Mouse (Mus musculus) C2C12 (cell line): Measurements from ENCODE around the gene Mtss1l. TPM values are rescaled to one million over a fixed set of nuclear protein-coding genes. Genes with fewer than 3 reads are reported as not detected.

Source experiments
- H3K27me3 ChIP-seq: one replicate; pipeline ENCODE4 v1.6.1; 2011; ENCODE audit not compliant: control insufficient read depth, insufficient read depth, insufficient read length
- H3K36me3 ChIP-seq: one replicate; pipeline ENCODE4 v1.6.1; 2011; ENCODE audit not compliant: control insufficient read depth, insufficient read depth
- H3K4me3 ChIP-seq: one replicate; pipeline ENCODE4 v1.5.1; 2011; ENCODE audit warnings: mild to moderate bottlenecking, control low read depth; ENCODE audit not compliant: poor library complexity, insufficient read depth, severe bottlenecking
- H3K79me2 ChIP-seq: one replicate; pipeline ENCODE4 v1.6.1; 2011; ENCODE audit not compliant: control insufficient read depth, insufficient read depth
- H3K79me3 ChIP-seq: one replicate; pipeline ENCODE4 v1.6.1; 2011; ENCODE audit warnings: low read depth, control low read depth
- H3ac ChIP-seq: one replicate; pipeline ENCODE3; 2011; ENCODE audit warnings: low read depth; ENCODE audit not compliant: control insufficient read depth, insufficient read length
- CEBPB ChIP-seq: IDR thresholded peaks from one replicate; pipeline ENCODE4 v1.6.1; 2011; ENCODE audit warnings: low read depth, mild to moderate bottlenecking, control low read depth, moderate library complexity
- CTCF ChIP-seq: IDR thresholded peaks from one replicate; pipeline ENCODE4 v1.5.1; 2011; ENCODE audit not compliant: control insufficient read depth, insufficient read depth, insufficient read length
- FOSL1 ChIP-seq: IDR thresholded peaks from one replicate; pipeline ENCODE4 v1.8.0; 2011; ENCODE audit warnings: mild to moderate bottlenecking, low read length; ENCODE audit not compliant: poor library complexity, insufficient read depth, severe bottlenecking
- MAX ChIP-seq: IDR thresholded peaks from one replicate; pipeline ENCODE4 v1.6.1; 2011; ENCODE audit warnings: mild to moderate bottlenecking, control low read depth
- MYOD1 ChIP-seq: IDR thresholded peaks from one replicate; pipeline ENCODE4 v1.6.1; 2011; ENCODE audit warnings: low read depth; ENCODE audit not compliant: control insufficient read depth, insufficient read length
- MYOG ChIP-seq: IDR thresholded peaks from one replicate; pipeline ENCODE4 v1.6.1; 2011; ENCODE audit not compliant: control insufficient read depth, insufficient read length; ENCODE audit errors: extremely low read depth
- USF1 ChIP-seq: IDR thresholded peaks from one replicate; pipeline ENCODE4 v1.6.1; 2011; ENCODE audit warnings: low read depth, mild to moderate bottlenecking, control low read depth, moderate library complexity
- polyA plus RNA-seq: library from polyadenylated mRNA; unstranded; fragments of >200 nt; fragmentation: generic; extraction: Trizol; gene quantifications from one replicate; pipeline ENCODE4 v1.2.1, GENCODE M21; 2012; ENCODE audit warnings: missing spikeins

The Mtss1l gene
- polyA plus RNA-seq, 1 experiment = 26.1 TPM

DNA sequence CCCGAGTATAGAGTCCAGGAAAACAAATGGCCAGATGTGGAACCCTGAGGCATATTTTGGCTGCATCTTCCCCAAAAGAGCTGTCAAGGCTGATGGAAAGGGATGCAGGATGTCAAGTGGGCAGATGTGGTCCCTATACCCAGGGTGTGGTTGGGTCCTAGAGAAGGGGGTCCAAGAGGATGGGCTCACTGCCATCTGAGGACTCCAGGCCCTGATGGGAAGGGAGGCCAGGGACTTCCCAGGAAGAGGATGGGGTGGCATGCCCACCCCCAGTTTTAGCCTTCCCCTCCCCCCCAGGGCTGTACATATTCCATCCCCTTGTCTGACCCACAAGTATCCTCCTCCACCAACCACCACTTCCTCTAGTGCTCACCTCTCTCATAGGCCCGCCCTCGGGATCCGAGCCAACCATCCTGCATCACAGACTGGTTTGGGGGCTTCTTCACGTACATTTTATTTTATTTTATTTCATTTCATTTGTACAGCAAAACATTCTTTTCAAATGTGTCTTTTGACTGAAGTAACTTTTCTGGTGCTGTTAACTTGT, 19.4 kb downstream of the Mtss1l start:
- H3ac ChIP-seq = no peak overlapping the region
- H3K79me2 ChIP-seq = no peaks in the 10 kb centered on the region
- H3K4me3 ChIP-seq = no peak overlapping the region
- H3K79me3 ChIP-seq = no peaks in the 10 kb centered on the region
- H3K27me3 ChIP-seq = no peaks in the 10 kb centered on the region
- TF ChIP-seq FOSL1 = no peak
- no peak for TF ChIP-seq USF1
- TF ChIP-seq CEBPB = no peak
- no peak for TF ChIP-seq MYOD1
- no peak for TF ChIP-seq MAX
- TF ChIP-seq MYOG = no peak
- no peak for TF ChIP-seq CTCF
- peaks cover 4% of the 10 kb centered on the region for H3K36me3 ChIP-seq

DNA sequence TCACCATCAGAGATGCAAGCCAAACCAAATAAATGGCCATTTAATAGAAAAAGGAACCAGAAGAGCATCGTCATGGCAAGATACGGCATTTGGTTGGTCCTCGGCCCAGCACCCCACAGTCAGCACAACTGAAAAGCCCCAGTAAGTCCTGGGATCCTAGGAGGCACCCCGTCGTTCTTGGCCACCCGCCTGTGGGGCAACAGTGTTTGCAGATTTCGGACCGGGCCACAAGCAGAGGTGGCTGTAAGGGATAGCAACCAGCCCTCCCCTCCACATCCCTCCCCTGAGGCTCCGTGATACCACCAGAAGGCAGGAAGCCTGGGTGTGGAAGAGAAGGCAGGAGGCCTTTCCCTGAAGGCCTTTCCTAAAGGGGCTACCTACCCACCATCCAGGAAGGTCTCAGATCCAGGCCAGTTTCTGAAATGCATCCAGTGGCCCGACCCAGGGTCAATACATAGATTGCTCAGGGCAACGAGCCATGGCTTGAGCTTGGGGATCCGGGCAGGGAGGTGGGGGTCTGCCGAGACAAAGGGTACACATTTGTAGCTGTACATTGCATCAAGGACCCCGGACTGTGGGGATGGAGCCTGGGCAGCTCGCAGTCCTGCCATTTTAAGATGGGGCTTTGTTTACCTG, 20.7 kb downstream of the Mtss1l start:
- H3ac ChIP-seq = no peak overlapping the region
- no peak overlapping the region for H3K4me3 ChIP-seq
- H3K79me2 ChIP-seq = no peaks in the 10 kb centered on the region
- H3K79me3 ChIP-seq = no peaks in the 10 kb centered on the region
- H3K27me3 ChIP-seq = no peaks in the 10 kb centered on the region
- no peak for TF ChIP-seq USF1
- H3K36me3 ChIP-seq = peaks cover 3% of the 10 kb centered on the region

DNA sequence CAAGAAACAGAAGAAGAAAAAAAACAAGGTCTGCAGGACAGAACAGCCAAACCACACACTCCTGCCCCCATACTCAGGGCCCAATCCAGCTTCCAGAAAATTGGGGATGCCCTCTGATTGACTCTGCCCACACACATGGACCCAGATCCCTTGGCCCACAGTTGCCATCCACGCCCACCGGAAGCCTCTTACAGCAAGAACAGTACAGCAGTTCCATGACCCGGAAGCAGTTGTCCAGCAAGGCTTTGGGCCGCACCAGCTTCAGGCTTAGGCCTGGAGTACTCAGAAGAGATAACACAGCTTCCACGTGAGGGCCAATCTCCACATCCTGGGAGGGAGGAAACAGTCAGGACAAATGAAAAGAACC, 21.2 kb downstream of the Mtss1l start:
- H3ac ChIP-seq = no peak overlapping the region
- TF ChIP-seq CTCF = no peak
- TF ChIP-seq CEBPB = no peak
- TF ChIP-seq MYOD1 = no peak
- TF ChIP-seq MAX = no peak
- peaks cover 3% of the 10 kb centered on the region for H3K36me3 ChIP-seq
- H3K79me3 ChIP-seq = no peaks in the 10 kb centered on the region
- H3K4me3 ChIP-seq = no peak overlapping the region
- H3K27me3 ChIP-seq = no peaks in the 10 kb centered on the region
- no peaks in the 10 kb centered on the region for H3K79me2 ChIP-seq

DNA sequence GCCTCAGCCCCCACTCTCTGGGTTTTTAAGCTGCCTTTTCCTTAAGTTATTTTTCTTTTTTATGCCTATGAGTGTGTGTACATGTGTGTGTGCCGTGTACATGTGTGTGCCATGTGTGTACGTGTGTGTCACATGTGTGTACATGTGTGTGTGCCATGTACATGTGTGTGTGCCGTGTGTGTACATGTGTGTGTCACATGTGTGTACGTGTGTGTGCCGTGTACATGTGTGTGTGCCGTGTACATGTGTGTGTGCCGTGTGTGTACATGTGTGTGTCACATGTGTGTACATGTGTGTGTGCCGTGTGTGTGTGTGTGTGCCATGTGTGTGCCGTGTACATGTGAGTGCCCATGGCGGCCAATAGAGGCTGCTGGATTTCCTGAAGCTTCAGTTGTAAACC, 23.9 kb downstream of the Mtss1l start:
- Histone ChIP-seq H3K36me3 (peaks cover 15% of the 10 kb centered on the region), H3K79me2 (no peaks in the 10 kb centered on the region), H3ac (no peak overlapping the region), H3K27me3 (no peaks in the 10 kb centered on the region), H3K79me3 (no peaks in the 10 kb centered on the region), H3K4me3 (no peak overlapping the region)
- TF ChIP-seq MYOD1 (no peak), MYOG (no peak), FOSL1 (no peak), USF1 (no peak), CTCF (no peak), MAX (no peak), CEBPB (no peak)

DNA sequence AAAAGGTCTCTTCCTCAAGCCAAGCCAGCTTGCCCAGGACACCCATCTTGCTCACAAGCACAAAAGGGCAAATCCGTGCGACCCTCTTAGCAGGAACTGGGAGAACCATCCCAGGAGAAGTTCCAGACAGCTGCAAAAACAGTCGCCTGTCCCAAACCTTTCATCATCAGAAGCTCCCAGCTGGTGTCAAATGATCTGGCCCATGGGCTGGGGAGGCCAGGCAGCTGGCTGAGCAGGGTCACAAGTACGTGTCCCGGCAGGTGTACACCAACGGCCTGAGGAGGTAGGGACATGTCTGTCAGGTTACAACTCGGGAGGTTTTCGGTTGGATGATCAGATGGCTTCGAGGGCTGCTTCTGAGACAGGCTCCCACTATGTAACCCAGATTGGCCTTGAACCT, 25.4 kb downstream of the Mtss1l start:
- no peak for TF ChIP-seq CEBPB
- peak; percentile 49 for TF ChIP-seq MYOD1
- H3K27me3 ChIP-seq = no peaks in the 10 kb centered on the region
- no peak overlapping the region for H3ac ChIP-seq
- no peak overlapping the region for H3K4me3 ChIP-seq
- no peaks in the 10 kb centered on the region for H3K79me2 ChIP-seq
- H3K79me3 ChIP-seq = no peaks in the 10 kb centered on the region
- H3K36me3 ChIP-seq = peaks cover 15% of the 10 kb centered on the region

DNA sequence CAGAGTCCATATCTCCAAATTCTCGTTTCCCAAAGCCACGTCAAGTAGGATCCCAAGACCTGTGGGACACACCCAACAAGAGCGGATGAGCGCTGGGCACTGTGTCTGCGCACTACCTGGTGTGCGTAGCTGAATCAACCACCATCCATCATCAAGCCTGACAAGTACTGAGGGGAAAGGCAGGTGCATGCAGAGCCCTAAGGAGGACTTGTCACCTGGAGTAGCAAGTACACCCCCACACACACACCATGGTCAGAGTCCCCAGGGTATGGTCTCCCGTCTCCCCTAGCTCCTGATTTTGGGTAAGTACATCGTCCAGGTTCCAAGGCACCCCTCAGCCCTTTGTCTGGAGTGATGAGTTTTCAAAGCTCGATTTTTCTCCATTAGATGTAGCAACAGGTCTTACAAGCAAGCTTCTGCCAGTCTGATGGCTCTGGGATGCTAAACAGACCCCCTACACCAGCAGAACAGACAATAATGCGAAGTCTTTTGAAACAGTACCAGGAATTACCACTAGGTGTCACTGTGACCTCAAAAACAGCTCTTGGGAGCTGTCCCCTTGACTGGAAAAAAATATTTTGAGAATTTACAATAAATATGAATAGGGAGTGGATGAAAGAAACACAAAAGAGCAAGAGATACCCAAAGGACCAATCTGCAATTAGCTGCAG, 28.4 kb downstream of the Mtss1l start:
- no peaks in the 10 kb centered on the region for H3K79me3 ChIP-seq
- TF ChIP-seq FOSL1 (no peak), MYOD1 (no peak), CTCF (no peak), MAX (no peak), MYOG (no peak), CEBPB (no peak), USF1 (no peak)
- H3K36me3 ChIP-seq = peaks cover 15% of the 10 kb centered on the region
- no peak overlapping the region for H3K4me3 ChIP-seq
- no peak overlapping the region for H3ac ChIP-seq
- no peaks in the 10 kb centered on the region for H3K79me2 ChIP-seq
- no peaks in the 10 kb centered on the region for H3K27me3 ChIP-seq
